Mouse (Mus musculus) liver, embryonic 14.5 days (tissue): ENCODE measurements around the gene Kcnj16.

ENCODE experiments used
- CTCF ChIP-seq: IDR thresholded peaks from 2 replicates; pipeline ENCODE4 v1.5.1; 2016; ENCODE audit warnings: antibody characterized with exemption, low read depth, control low read depth
- EP300 ChIP-seq: IDR thresholded peaks from 2 replicates; pipeline ENCODE4 v1.6.1; 2016; ENCODE audit warnings: antibody characterized with exemption, low read depth

DNA sequence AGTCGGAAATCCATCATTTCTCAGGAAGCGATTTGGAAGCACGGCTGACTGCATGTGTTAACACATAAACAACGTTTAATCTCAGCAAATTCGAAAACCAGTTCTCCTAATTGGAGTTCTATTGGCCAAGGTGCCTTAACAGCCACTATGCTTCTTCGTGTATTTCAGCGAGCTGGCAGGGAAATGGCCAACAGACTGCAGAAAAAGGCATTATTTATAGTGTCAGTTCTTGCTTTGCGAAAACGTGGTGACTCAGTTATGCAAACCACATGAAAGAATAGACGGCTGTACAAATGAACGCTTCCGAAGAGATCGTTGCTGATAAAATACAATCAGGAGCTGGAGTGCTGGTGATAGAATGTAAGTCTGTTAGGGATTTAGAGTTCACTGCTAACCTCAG lies 88.2 kb downstream of the Kcnj16 start:
- TF ChIP-seq CTCF = no peak
- no peak for TF ChIP-seq EP300
